10 mouse cellular contexts compared by ENCODE assay signal in the genomic region with DNA sequence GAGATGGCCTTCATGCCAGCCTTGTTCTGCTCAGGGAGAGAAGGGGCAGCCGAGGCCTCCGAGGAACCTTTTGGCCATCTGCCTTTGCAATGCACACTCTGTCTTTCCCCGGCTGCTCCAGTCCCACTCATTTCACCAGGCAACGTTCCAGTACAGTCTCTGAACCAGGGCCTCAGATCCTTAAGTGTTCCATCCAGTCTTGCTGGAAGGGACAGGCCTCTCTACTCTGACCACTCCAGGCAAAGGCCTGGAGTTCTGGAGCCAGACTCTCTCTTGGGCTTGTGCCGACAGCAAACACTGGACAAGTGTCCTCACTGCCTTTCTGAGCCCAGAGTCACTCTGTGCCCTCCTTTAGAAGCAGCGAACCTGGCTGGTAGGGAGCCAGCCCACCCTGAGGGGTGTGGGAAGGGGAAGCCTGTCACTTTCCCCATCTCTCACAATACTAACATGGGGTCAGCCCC. TPM values are rescaled to one million over a fixed set of nuclear protein-coding genes. Genes with fewer than 3 reads are reported as not detected.
DNase-seq lines count a peak whose midpoint lies in the region; ATAC-seq lines count a peak whose summit lies in the region.
"Had no signal": no experiment of that assay in that cellular context is flagged by ENCODE, and none has a peak within 500 bp of the region (broad histone marks: within the 10 kb centered on the region; RNA-seq: fewer than 3 reads in every experiment).

No protein-coding gene starts in this region.

- H3K27ac ChIP-seq in hindbrain, embryonic 12.5 days: peak overlapping the region; percentile 57
- H3K27ac ChIP-seq in hindbrain, embryonic 14.5 days: no peak overlapping the region
- H3K27ac ChIP-seq: embryonic facial prominence, embryonic 13.5 days had no signal

- 78% methylated on average over 6 of the region's 6 CpGs for WGBS in hindbrain, embryonic 12.5 days
- WGBS in hindbrain, embryonic 14.5 days: 70% methylated on average over 6 of the region's 6 CpGs

- intact Hi-C loops in heart, postnatal 10 days (cut with DNase I): no loop called here

- H3K36me3 ChIP-seq in hindbrain, embryonic 12.5 days: peaks cover 79% of the 10 kb centered on the region
- H3K36me3 ChIP-seq in hindbrain, embryonic 14.5 days (replicated peaks; ENCODE audit: control insufficient read depth, insufficient read depth): peaks cover 57% of the 10 kb centered on the region

- no peak for DNase-seq in hindbrain, embryonic 14.5 days (ENCODE audit: low spot score)
- peak; percentile 49 to 59 for DNase-seq in heart, postnatal 10 days
- peak; percentile 44 to 58 for DNase-seq in layer of hippocampus, postnatal 36 days
- DNase-seq in right cerebral cortex, postnatal 10 days (ENCODE audit: low spot score in 2 of 2): peak; percentile 76 to 86
- DNase-seq in MN1 (ENCODE audit: low spot score): no peak
- DNase-seq in spleen, postnatal 10 days (ENCODE audit: low spot score in 2 of 2): no peak
- DNase-seq in embryo, embryonic 10.5 days (ENCODE audit: low spot score): no peak

- no peak overlapping the region for H3K4me3 ChIP-seq in hindbrain, embryonic 12.5 days
- H3K4me3 ChIP-seq in hindbrain, embryonic 14.5 days (replicated peaks; ENCODE audit: low read length): no peak overlapping the region
- H3K4me3 ChIP-seq: embryonic facial prominence, embryonic 13.5 days had no signal

- H3K9me3 ChIP-seq in hindbrain, embryonic 12.5 days (replicated peaks): peaks cover 7% of the 10 kb centered on the region; the same call in 1 of the 2 replicates
- no peaks in the 10 kb centered on the region; the same call in 1 of the 2 replicates for H3K9me3 ChIP-seq in hindbrain, embryonic 14.5 days (ENCODE audit: control insufficient read depth, low read length)
- H3K9me3 ChIP-seq: embryonic facial prominence, embryonic 13.5 days had no signal

- H3K4me1 ChIP-seq in hindbrain, embryonic 12.5 days: peaks cover 10% of the 10 kb centered on the region
- H3K4me1 ChIP-seq in hindbrain, embryonic 14.5 days (replicated peaks; ENCODE audit: control insufficient read depth, insufficient read depth, low read length): no peaks in the 10 kb centered on the region
- H3K4me1 ChIP-seq: embryonic facial prominence, embryonic 13.5 days had no signal

- no peak overlapping the region for H3K9ac ChIP-seq in hindbrain, embryonic 12.5 days
- H3K9ac ChIP-seq in hindbrain, embryonic 14.5 days: no peak overlapping the region
- H3K9ac ChIP-seq: embryonic facial prominence, embryonic 13.5 days had no signal

- no peak overlapping the region for H3K4me2 ChIP-seq in hindbrain, embryonic 12.5 days (replicated peaks)
- H3K4me2 ChIP-seq in hindbrain, embryonic 14.5 days (replicated peaks): no peak overlapping the region
- H3K4me2 ChIP-seq: embryonic facial prominence, embryonic 13.5 days had no signal

- ATAC-seq in hindbrain, embryonic 12.5 days (ENCODE audit: low FRiP score): no peak
- no peak for ATAC-seq in hindbrain, embryonic 14.5 days (ENCODE audit: low FRiP score)

- H3K27me3 ChIP-seq in hindbrain, embryonic 12.5 days: no peaks in the 10 kb centered on the region
- H3K27me3 ChIP-seq in hindbrain, embryonic 14.5 days (ENCODE audit: control insufficient read depth, insufficient read depth, low read length): no peaks in the 10 kb centered on the region
- H3K27me3 ChIP-seq: embryonic facial prominence, embryonic 13.5 days had no signal

RNA-seq across cellular contexts. Expression of gene Szrd1, which starts 25.0 kb away (rescaled TPM):
- polyA plus RNA-seq in hindbrain, embryonic 12.5 days (2016; fragmentation: Nextera tagmentation; extraction: Ambion mirVana): 30.7 and 32.4 TPM in 2 replicates
- polyA plus RNA-seq in hindbrain, embryonic 14.5 days (2014; fragmentation: Nextera tagmentation; extraction: Ambion mirVana): 17.8 and 23.7 TPM in 2 replicates
- total RNA-seq in heart, postnatal 10 days (2021): 100 to 1,000 TPM in 1 of 2 experiments, 10 to 100 TPM in 1; 92.4 to 108 TPM
- 10 to 100 TPM; 47.4 to 62.3 TPM for total RNA-seq in layer of hippocampus, postnatal 36 days (2021)

RNA-seq across cellular contexts. Expression of gene Spata21, which starts 26.4 kb away (rescaled TPM):
- 0.13 TPM in 1 of 2 replicates, not detected in the other for polyA plus RNA-seq in hindbrain, embryonic 12.5 days (2016; fragmentation: Nextera tagmentation; extraction: Ambion mirVana)
- 0.46 and 0.96 TPM in 2 replicates for polyA plus RNA-seq in hindbrain, embryonic 14.5 days (2014; fragmentation: Nextera tagmentation; extraction: Ambion mirVana)
- not detected for total RNA-seq in heart, postnatal 10 days (2021)
- not detected for total RNA-seq in layer of hippocampus, postnatal 36 days (2021)
- polyA plus RNA-seq: large intestine, adult 2 months had no signal

RNA-seq across cellular contexts. Expression of gene Fbxo42, which starts 33.2 kb away (rescaled TPM):
- 28.3 and 28.6 TPM in 2 replicates for polyA plus RNA-seq in hindbrain, embryonic 12.5 days (2016; fragmentation: Nextera tagmentation; extraction: Ambion mirVana)
- polyA plus RNA-seq in hindbrain, embryonic 14.5 days (2014; fragmentation: Nextera tagmentation; extraction: Ambion mirVana): 26.2 and 27.6 TPM in 2 replicates
- 10 to 100 TPM; 14.7 to 15.6 TPM for total RNA-seq in heart, postnatal 10 days (2021)
- 10 to 100 TPM; 23.7 to 24.5 TPM for total RNA-seq in layer of hippocampus, postnatal 36 days (2021)

RNA-seq across cellular contexts. Expression of gene Necap2, which starts 36.4 kb away (rescaled TPM):
- polyA plus RNA-seq in hindbrain, embryonic 12.5 days (2016; fragmentation: Nextera tagmentation; extraction: Ambion mirVana): 57.6 and 60.7 TPM in 2 replicates
- 44.2 and 46.9 TPM in 2 replicates for polyA plus RNA-seq in hindbrain, embryonic 14.5 days (2014; fragmentation: Nextera tagmentation; extraction: Ambion mirVana)
- total RNA-seq in heart, postnatal 10 days (2021): 10 to 100 TPM; 33.3 to 34.3 TPM
- total RNA-seq in layer of hippocampus, postnatal 36 days (2021): 10 to 100 TPM; 38.5 to 40.5 TPM

RNA-seq across cellular contexts. Expression of gene Crocc, which starts 54.2 kb away (rescaled TPM):
- 13.2 and 14.1 TPM in 2 replicates for polyA plus RNA-seq in hindbrain, embryonic 12.5 days (2016; fragmentation: Nextera tagmentation; extraction: Ambion mirVana)
- 5.0 and 5.4 TPM in 2 replicates for polyA plus RNA-seq in hindbrain, embryonic 14.5 days (2014; fragmentation: Nextera tagmentation; extraction: Ambion mirVana)
- total RNA-seq in heart, postnatal 10 days (2021): 1 to 10 TPM; 7.0 to 7.4 TPM
- 10 to 100 TPM; 73.7 to 77.2 TPM for total RNA-seq in layer of hippocampus, postnatal 36 days (2021)

Comparison
In these comparisons a context has a peak if more than half of its experiments do, and no peak if none do; other contexts are left out.
1. DNase-seq: peak in heart, postnatal 10 days (2 of 2), layer of hippocampus, postnatal 36 days (2 of 2) and right cerebral cortex, postnatal 10 days (2 of 2); none in hindbrain, embryonic 14.5 days (single experiment), MN1 (single experiment), spleen, postnatal 10 days (0 of 2) and embryo, embryonic 10.5 days (single experiment).